Mouse (Mus musculus): ENCODE results near the gene Gm11639.

DNA sequence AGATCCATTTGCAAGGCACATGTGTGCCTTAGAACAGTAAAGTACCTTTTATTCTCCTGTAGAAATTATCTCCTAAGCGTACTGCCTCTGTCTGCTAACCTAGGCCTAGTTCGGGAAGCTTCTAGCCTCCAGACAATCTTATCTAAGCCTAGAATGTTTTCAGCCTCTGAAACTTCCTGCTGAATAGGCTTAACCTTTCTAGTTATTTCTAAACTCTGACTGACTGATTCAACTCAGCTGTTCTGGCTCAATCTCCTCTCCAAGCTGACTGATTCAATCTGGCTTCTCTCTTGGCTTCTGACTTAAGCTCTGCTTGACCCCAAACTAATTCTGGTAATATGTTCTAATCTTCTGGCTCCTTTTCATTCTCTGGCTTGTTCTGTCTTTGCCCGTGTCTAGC is 463.8 kb downstream of the Gm11639 start:
- no peak for TF ChIP-seq CTCF (IDR thresholded peaks at IDR 0.05; ENCODE audit: borderline replicate concordance, insufficient read depth, low read depth, low read length)
- TF ChIP-seq POLR2A (IDR thresholded peaks at IDR 0.05; ENCODE audit: borderline replicate concordance, insufficient read depth, low read length) = no peak
